In the genomic region with DNA sequence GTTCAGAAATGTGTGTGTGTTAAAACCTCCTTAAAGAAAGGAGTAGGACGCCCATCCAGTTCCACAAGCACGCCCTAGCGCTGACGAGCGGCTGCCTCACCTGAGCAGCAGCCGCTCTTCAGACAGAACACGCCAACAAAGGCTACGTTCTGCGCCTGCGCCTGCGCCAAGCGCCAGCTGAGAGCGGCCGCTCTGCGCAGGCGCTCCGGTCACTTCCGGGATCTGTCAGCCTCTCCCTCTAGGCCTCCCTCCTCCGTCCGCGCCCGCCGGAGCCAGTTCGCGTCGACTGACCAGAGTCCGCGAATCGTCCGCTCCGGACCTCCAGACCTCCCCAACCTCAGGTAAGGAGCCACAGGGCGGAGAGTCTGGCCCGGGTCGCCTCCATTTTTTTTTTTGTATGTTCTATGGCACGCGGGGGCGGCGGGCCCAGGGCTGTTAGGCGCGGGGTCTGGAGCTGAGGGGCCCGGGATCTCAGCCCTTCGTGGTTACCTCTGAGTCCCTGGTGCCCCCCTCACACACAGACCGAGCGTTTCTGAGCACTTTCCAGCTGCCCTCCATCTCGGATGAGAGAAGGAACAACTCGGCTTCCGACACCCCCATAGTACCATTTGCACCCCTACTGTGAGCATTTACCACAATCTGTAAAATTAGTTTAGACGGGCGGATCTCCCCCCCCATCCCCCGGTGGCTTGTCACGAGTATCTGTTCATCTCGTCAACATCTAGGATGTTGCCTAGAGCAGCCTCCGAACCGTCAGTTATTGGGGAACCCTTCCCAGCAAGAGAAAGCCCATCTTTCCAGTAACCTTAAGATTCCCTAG, we compare ENCODE assay signal across 7 mouse cellular contexts. TPM values are rescaled to one million over a fixed set of nuclear protein-coding genes. Genes with fewer than 3 reads are reported as not detected.
DNase-seq lines count a peak whose midpoint lies in the region; ATAC-seq lines count a peak whose summit lies in the region.

A gene (plus strand): TSS at position 199 of the 820 bp plus-strand sequence.
A gene (minus strand): TSS at position 399 of the 820 bp plus-strand sequence.

- peak within 1 kb of the TSS; percentile 89 for H3K9ac ChIP-seq in intestine, embryonic 15.5 days

- peak; percentile 99 for ATAC-seq in intestine, embryonic 15.5 days

- peak within 1 kb of the TSS; percentile 77 for H3K27ac ChIP-seq in intestine, embryonic 15.5 days
- H3K27ac ChIP-seq in midbrain, embryonic 10.5 days (replicated peaks), result peak within 1 kb of the TSS; percentile 88

- no peaks in the 10 kb centered on the region for H3K9me3 ChIP-seq in intestine, embryonic 15.5 days
- no peaks in the 10 kb centered on the region; the same call in 1 of the 2 replicates for H3K9me3 ChIP-seq in midbrain, embryonic 10.5 days (replicated peaks)

- intact Hi-C loops in gastrocnemius, postnatal 36 days (cut with DNase I), result no loop called here
- intact Hi-C loops in left cerebral cortex, postnatal 25 days (cut with DNase I), result no loop called here

- peak within 1 kb of the TSS; percentile 63 for H3K4me2 ChIP-seq in intestine, embryonic 15.5 days (replicated peaks)

- DNase-seq in adrenal gland, adult 18-20 months (ENCODE audit: low spot score in 2 of 2), result peak; percentile 89 to 92
- peak; percentile 96 for DNase-seq in embryo, embryonic 11 days
- DNase-seq in gastrocnemius, postnatal 36 days, result peak; percentile 78 to 92
- DNase-seq in left cerebral cortex, postnatal 25 days (ENCODE audit: low spot score in 2 of 2), result peak; percentile 89 to 92
- DNase-seq in midbrain, embryonic 10.5 days (ENCODE audit: low spot score), result peak; percentile 92
- DNase-seq in right cerebral cortex, postnatal 4 days, result peak; percentile 94

- H3K4me3 ChIP-seq in intestine, embryonic 15.5 days (replicated peaks), result peak within 1 kb of the TSS; percentile 92
- H3K4me3 ChIP-seq in midbrain, embryonic 10.5 days, result peak within 1 kb of the TSS; percentile 84

- WGBS in intestine, embryonic 15.5 days, result 1% methylated on average over 54 of the region's 54 CpGs
- 1% methylated on average over 54 of the region's 54 CpGs for WGBS in midbrain, embryonic 10.5 days

- H3K36me3 ChIP-seq in intestine, embryonic 15.5 days, result no peaks in the 10 kb centered on the region
- H3K36me3 ChIP-seq in midbrain, embryonic 10.5 days, result peaks cover 31% of the 10 kb centered on the region

- 0 out of 2 replicates have a peak, but pooled peaks cover 4% of the 10 kb centered on the region for H3K4me1 ChIP-seq in intestine, embryonic 15.5 days (replicated peaks)
- peaks cover 13% of the 10 kb centered on the region for H3K4me1 ChIP-seq in midbrain, embryonic 10.5 days

- H3K27me3 ChIP-seq in intestine, embryonic 15.5 days (replicated peaks), result no peaks in the 10 kb centered on the region
- no peaks in the 10 kb centered on the region for H3K27me3 ChIP-seq in midbrain, embryonic 10.5 days (ENCODE audit: low read depth, poor library complexity, severe bottlenecking)

RNA-seq across cellular contexts. Expression of the first gene that starts in this region (rescaled TPM):
- total RNA-seq in adrenal gland, adult 18-20 months (2021), result 100 to 1,000 TPM; 131 to 134 TPM
- 10 to 100 TPM; 25.0 to 26.1 TPM for total RNA-seq in gastrocnemius, postnatal 36 days (2021)
- polyA plus RNA-seq in intestine, embryonic 15.5 days (2015; fragmentation: Nextera tagmentation; extraction: Ambion mirVana), result 130 and 134 TPM in 2 replicates
- 100 to 1,000 TPM; 203 to 205 TPM for total RNA-seq in left cerebral cortex, postnatal 25 days (2021)
- 133 and 149 TPM in 2 replicates for polyA plus RNA-seq in midbrain, embryonic 10.5 days (2016; fragmentation: Nextera tagmentation; extraction: Ambion mirVana)

RNA-seq across cellular contexts. Expression of the second gene that starts in this region (rescaled TPM):
- not detected for total RNA-seq in adrenal gland, adult 18-20 months (2021)
- not detected for total RNA-seq in gastrocnemius, postnatal 36 days (2021)
- polyA plus RNA-seq in intestine, embryonic 15.5 days (2015; fragmentation: Nextera tagmentation; extraction: Ambion mirVana), result 0.21 and 0.38 TPM in 2 replicates
- total RNA-seq in left cerebral cortex, postnatal 25 days (2021), result not detected
- not detected in 2 replicates for polyA plus RNA-seq in midbrain, embryonic 10.5 days (2016; fragmentation: Nextera tagmentation; extraction: Ambion mirVana)

Comparison
In these comparisons a context has a peak if more than half of its experiments do, and no peak if none do; other contexts are left out.
1. Peak in every context shown above with its lines: DNase-seq, ATAC-seq, H3K4me3 ChIP-seq and H3K27ac ChIP-seq.
2. RNA of the first gene that starts in this region (total RNA-seq): 203 to 205 TPM in left cerebral cortex, postnatal 25 days and 131 to 134 TPM in adrenal gland, adult 18-20 months; 25.0 to 26.1 TPM in gastrocnemius, postnatal 36 days; every median in the first group is over 4 times any median in the second.